Mouse (Mus musculus) hindbrain, embryonic 15.5 days (tissue): ENCODE measurements around the gene Rhox13. TPM values are rescaled to one million over a fixed set of nuclear protein-coding genes. Genes with fewer than 3 reads are reported as not detected.

Experiments used
- ATAC-seq: fragments of 200-750 bp; cut with Nextera tagmentation; 2 replicates; pipeline ENCODE4 v1.8.0; 2017; ENCODE audit warnings: low read depth, moderate number of reproducible peaks, moderate TSS enrichment; ENCODE audit not compliant: low FRiP score
- H3K27ac ChIP-seq: fragments of 300-500 bp; sonication (generic); replicated peaks from 2 replicates; pipeline ENCODE4 v1.5.1; 2015; ENCODE audit warnings: mild to moderate bottlenecking, inconsistent platforms
- H3K27me3 ChIP-seq: fragments of 300-500 bp; sonication (generic); 2 replicates; pipeline ENCODE4 v1.6.1; 2015; ENCODE audit warnings: control low read depth, inconsistent platforms
- H3K36me3 ChIP-seq: fragments of 300-500 bp; sonication (generic); 2 replicates; pipeline ENCODE4 v1.6.1; 2015; ENCODE audit warnings: control low read depth, inconsistent platforms
- H3K4me1 ChIP-seq: fragments of 300-500 bp; sonication (generic); replicated peaks from 2 replicates; pipeline ENCODE4 v1.6.1; 2015; ENCODE audit warnings: control low read depth, inconsistent platforms
- H3K4me2 ChIP-seq: fragments of 300-500 bp; sonication (generic); 2 replicates; pipeline ENCODE4 v1.6.1; 2015; ENCODE audit warnings: moderate library complexity, mild to moderate bottlenecking, inconsistent platforms
- H3K4me3 ChIP-seq: fragments of 300-500 bp; sonication (generic); 2 replicates; pipeline ENCODE4 v1.5.1; 2015; ENCODE audit warnings: mild to moderate bottlenecking, inconsistent platforms
- H3K9ac ChIP-seq: fragments of 300-500 bp; sonication (generic); 2 replicates; pipeline ENCODE4 v1.6.1; 2015; ENCODE audit warnings: inconsistent platforms
- H3K9me3 ChIP-seq: fragments of 300-500 bp; sonication (generic); 2 replicates; pipeline ENCODE4 v1.6.1; 2016; ENCODE audit warnings: control low read depth, inconsistent platforms
- WGBS: fragments of 180-500 bp; shearing (Covaris S2); methylation state at CpG from one replicate; pipeline ENCODE4 v1.1.7; 2015; 5-methylcytosine and 5-hydroxymethylcytosine counted together
- polyA plus RNA-seq: library from polyadenylated mRNA; unstranded; fragments of >200 nt; fragmentation: Nextera tagmentation; extraction: Ambion mirVana; gene quantifications from 2 replicates; pipeline ENCODE4 v1.2.1, GENCODE M21; 2015

Gene Rhox13
- polyA plus RNA-seq, result not detected in 2 replicates

- Histone ChIP-seq H3K27ac (no peak within 1 kb of the TSS), H3K9me3 (0 out of 2 replicates have a peak, but pooled peaks cover 7% of the 10 kb centered on the region), H3K36me3 (no peaks in the 10 kb centered on the region), H3K27me3 (no peaks in the 10 kb centered on the region), H3K9ac (no peak within 1 kb of the TSS), H3K4me3 (no peak within 1 kb of the TSS), H3K4me2 (no peak within 1 kb of the TSS), H3K4me1 (no peaks in the 10 kb centered on the region)
- 96% methylated on average over 20 of the region's 20 CpGs for WGBS
- ATAC-seq, result no peak
Observed at GRCm38 (mm10) chrX:38120982-38121381, at the start of gene Rhox13. TSS of gene Rhox13 (plus strand) at chrX:38121219.

GRCm38 (mm10) chrX:38084226-38084625, 36.8 kb upstream of the Rhox13 start:
- H3K4me2 ChIP-seq, result no peak overlapping the region
- no peaks in the 10 kb centered on the region for H3K4me1 ChIP-seq
- H3K27ac ChIP-seq, result no peak overlapping the region
- 15% methylated on average over 12 of the region's 12 CpGs for WGBS
- no peaks in the 10 kb centered on the region for H3K36me3 ChIP-seq
- no peak overlapping the region for H3K9ac ChIP-seq
- ATAC-seq, result no peak
- no peak overlapping the region for H3K4me3 ChIP-seq
- no peaks in the 10 kb centered on the region for H3K9me3 ChIP-seq
- no peaks in the 10 kb centered on the region for H3K27me3 ChIP-seq

- 87% methylated on average over 9 of the region's 9 CpGs for WGBS
- ATAC-seq, result no peak
- Histone ChIP-seq H3K27ac (no peak within 1 kb of the TSS), H3K9ac (no peak within 1 kb of the TSS), H3K4me2 (no peak within 1 kb of the TSS), H3K4me1 (no peaks in the 10 kb centered on the region), H3K27me3 (no peaks in the 10 kb centered on the region), H3K9me3 (no peaks in the 10 kb centered on the region), H3K36me3 (no peaks in the 10 kb centered on the region), H3K4me3 (no peak within 1 kb of the TSS)
Observed at GRCm38 (mm10) chrX:38085041-38085440, 36.0 kb upstream of the Rhox13 start, which contains the start of gene Rhox11. TSS of gene Rhox11 (minus strand) at chrX:38085141.

GRCm38 (mm10) chrX:38110807-38111206, 10.2 kb upstream of the Rhox13 start, which contains the start of gene Rhox12:
TSS of gene Rhox12 (minus strand) at chrX:38110907.
- H3K4me3 ChIP-seq, result no peak within 1 kb of the TSS
- no peaks in the 10 kb centered on the region for H3K36me3 ChIP-seq
- H3K9me3 ChIP-seq, result no peaks in the 10 kb centered on the region
- H3K27me3 ChIP-seq, result no peaks in the 10 kb centered on the region
- 79% methylated on average over 4 of the region's 4 CpGs for WGBS
- no peak within 1 kb of the TSS for H3K9ac ChIP-seq
- H3K4me1 ChIP-seq, result no peaks in the 10 kb centered on the region
- no peak within 1 kb of the TSS for H3K27ac ChIP-seq
- ATAC-seq, result no peak
- no peak within 1 kb of the TSS for H3K4me2 ChIP-seq

GRCm38 (mm10) chrX:38121478-38121877, 459 bp downstream of the Rhox13 start:
- no peaks in the 10 kb centered on the region for H3K36me3 ChIP-seq
- H3K4me1 ChIP-seq, result no peaks in the 10 kb centered on the region
- no peak overlapping the region for H3K4me3 ChIP-seq
- 0 out of 2 replicates have a peak, but pooled peaks cover 7% of the 10 kb centered on the region for H3K9me3 ChIP-seq
- no peak for ATAC-seq
- H3K27me3 ChIP-seq, result no peaks in the 10 kb centered on the region
- 93% methylated on average over 31 of the region's 34 CpGs for WGBS
- H3K27ac ChIP-seq, result no peak overlapping the region
- no peak overlapping the region for H3K4me2 ChIP-seq
- H3K9ac ChIP-seq, result no peak overlapping the region

- Histone ChIP-seq H3K27me3 (no peaks in the 10 kb centered on the region), H3K4me1 (no peaks in the 10 kb centered on the region), H3K9me3 (no peaks in the 10 kb centered on the region), H3K4me3 (no peak overlapping the region), H3K27ac (no peak overlapping the region), H3K36me3 (no peaks in the 10 kb centered on the region), H3K9ac (no peak overlapping the region), H3K4me2 (no peak overlapping the region)
- no peak for ATAC-seq
- WGBS, result 48% methylated on average over 1 of the region's 1 CpGs
Observed at GRCm38 (mm10) chrX:38159097-38159496, 38.1 kb downstream of the Rhox13 start.

GRCm38 (mm10) chrX:38165315-38165714, 44.3 kb downstream of the Rhox13 start:
- ATAC-seq, result no peak
- Histone ChIP-seq H3K27me3 (no peaks in the 10 kb centered on the region), H3K4me1 (no peaks in the 10 kb centered on the region), H3K4me2 (no peak overlapping the region), H3K9me3 (no peaks in the 10 kb centered on the region), H3K4me3 (no peak overlapping the region), H3K36me3 (no peaks in the 10 kb centered on the region), H3K27ac (no peak overlapping the region), H3K9ac (no peak overlapping the region)
- WGBS, result 84% methylated on average over 3 of the region's 3 CpGs

- no peaks in the 10 kb centered on the region for H3K4me1 ChIP-seq
- no peaks in the 10 kb centered on the region for H3K36me3 ChIP-seq
- H3K4me3 ChIP-seq, result no peak overlapping the region
- no peak for ATAC-seq
- no peak overlapping the region for H3K9ac ChIP-seq
- H3K4me2 ChIP-seq, result no peak overlapping the region
- WGBS, result 78% methylated on average over 9 of the region's 9 CpGs
- H3K27ac ChIP-seq, result no peak overlapping the region
- H3K27me3 ChIP-seq, result no peaks in the 10 kb centered on the region
- no peaks in the 10 kb centered on the region for H3K9me3 ChIP-seq
Observed at GRCm38 (mm10) chrX:38166064-38166463, 45.0 kb downstream of the Rhox13 start.

- no peak overlapping the region for H3K4me3 ChIP-seq
- no peak for ATAC-seq
- no peaks in the 10 kb centered on the region for H3K9me3 ChIP-seq
- H3K4me2 ChIP-seq, result no peak overlapping the region
- no peak overlapping the region for H3K27ac ChIP-seq
- no peak overlapping the region for H3K9ac ChIP-seq
- H3K36me3 ChIP-seq, result no peaks in the 10 kb centered on the region
- H3K27me3 ChIP-seq, result no peaks in the 10 kb centered on the region
- WGBS, result 86% methylated on average over 4 of the region's 4 CpGs
- no peaks in the 10 kb centered on the region for H3K4me1 ChIP-seq
Observed at GRCm38 (mm10) chrX:38166592-38166991, 45.6 kb downstream of the Rhox13 start.

Other genes with a start within 250 kb of the Rhox13 start
- 0.17 TPM in 1 of 2 replicates, not detected in the other for gene Rhox8, start 242.3 kb upstream of the Rhox13 start, polyA plus RNA-seq
- gene Rhox7b, start 224.0 kb upstream of the Rhox13 start, polyA plus RNA-seq, result not detected in 2 replicates
- not detected in 2 replicates for gene Rhox9, start 219.4 kb upstream of the Rhox13 start, polyA plus RNA-seq
- gene Btg1-ps1, start 102.4 kb upstream of the Rhox13 start, polyA plus RNA-seq, result not detected in 2 replicates
- not detected in 2 replicates for gene Btg1-ps2, start 78.1 kb upstream of the Rhox13 start, polyA plus RNA-seq
- gene Rhox10, start 54.7 kb upstream of the Rhox13 start, polyA plus RNA-seq, result not detected in 2 replicates
- not detected in 2 replicates for gene Rhox11, start 36.1 kb upstream of the Rhox13 start, polyA plus RNA-seq
- not detected in 2 replicates for gene Rhox12, start 10.3 kb upstream of the Rhox13 start, polyA plus RNA-seq
- 4.0 and 4.7 TPM in 2 replicates for gene Zbtb33, start 68.6 kb downstream of the Rhox13 start, polyA plus RNA-seq
- gene Tmem255a, start 131.2 kb downstream of the Rhox13 start, polyA plus RNA-seq, result 37.1 and 39.0 TPM in 2 replicates
- 0.07 TPM in 1 of 2 replicates, not detected in the other for gene Atp1b4, start 195.0 kb downstream of the Rhox13 start, polyA plus RNA-seq